Mouse (Mus musculus): ENCODE measurements around the gene Ugt1a8. TPM values are rescaled to one million over a fixed set of nuclear protein-coding genes. Genes with fewer than 3 reads are reported as not detected.
"Not testable (repeated sequence)": the region's sequence is repeated elsewhere in the genome, so short reads cannot be mapped to it uniquely, and the experiment has no call there.

The Ugt1a8 gene
- total RNA-seq, 2 experiments from 2014 or later: not detected

DNA sequence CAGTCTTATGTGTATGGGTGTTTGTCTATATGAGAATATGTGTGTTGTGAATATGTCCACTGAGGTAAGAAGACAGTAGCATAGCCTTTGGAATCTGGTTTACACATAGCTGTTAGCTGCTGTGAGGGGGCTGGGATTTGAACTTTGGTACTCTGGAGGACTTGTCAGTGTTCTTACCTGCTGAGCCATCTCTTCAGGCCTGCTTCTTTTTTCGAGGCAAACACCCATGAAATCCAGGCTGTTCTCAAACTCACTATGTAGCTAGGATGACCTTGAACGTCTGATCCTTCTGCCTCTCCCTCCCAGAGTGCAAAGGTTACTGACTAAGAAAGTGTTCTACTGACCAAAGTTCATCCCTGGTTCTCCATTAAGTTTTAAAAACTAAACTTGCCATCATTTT is 18.0 kb downstream of the Ugt1a8 start:
- DNase-seq (ENCODE audit: low spot score in 2 of 2): no peak

DNA sequence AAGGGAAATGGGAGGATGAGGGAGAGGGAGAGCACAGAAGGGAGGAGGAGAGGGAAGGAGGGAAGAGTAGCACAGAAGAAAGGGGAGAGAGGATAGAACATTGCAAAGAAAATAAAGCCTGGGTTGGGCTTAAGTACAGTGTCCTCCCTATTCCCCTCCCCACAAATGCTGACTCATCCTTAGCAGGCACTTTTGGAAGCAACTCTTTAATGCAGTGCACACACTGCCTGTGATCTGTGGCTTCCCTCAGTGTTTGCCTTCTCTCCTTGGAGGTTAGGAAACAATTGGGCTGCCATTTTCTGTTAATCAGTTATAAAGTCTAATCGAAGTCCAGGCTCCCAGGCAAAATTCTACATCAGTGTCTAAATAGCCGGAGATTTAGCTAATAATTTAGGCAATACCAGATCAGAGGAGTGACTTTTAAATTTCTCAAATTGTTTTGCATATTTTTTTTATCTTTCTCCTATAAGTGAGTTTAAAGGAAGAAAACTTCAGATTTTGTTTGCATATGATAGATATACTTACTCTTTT is 21.5 kb downstream of the Ugt1a8 start:
- not testable (repeated sequence) for DNase-seq (ENCODE audit: low spot score in 2 of 2)

GRCm38 (mm10) chr1:88109604-88110003 is 22.0 kb downstream of the Ugt1a8 start:
- DNase-seq (ENCODE audit: low spot score in 2 of 2): not testable (repeated sequence)

DNA sequence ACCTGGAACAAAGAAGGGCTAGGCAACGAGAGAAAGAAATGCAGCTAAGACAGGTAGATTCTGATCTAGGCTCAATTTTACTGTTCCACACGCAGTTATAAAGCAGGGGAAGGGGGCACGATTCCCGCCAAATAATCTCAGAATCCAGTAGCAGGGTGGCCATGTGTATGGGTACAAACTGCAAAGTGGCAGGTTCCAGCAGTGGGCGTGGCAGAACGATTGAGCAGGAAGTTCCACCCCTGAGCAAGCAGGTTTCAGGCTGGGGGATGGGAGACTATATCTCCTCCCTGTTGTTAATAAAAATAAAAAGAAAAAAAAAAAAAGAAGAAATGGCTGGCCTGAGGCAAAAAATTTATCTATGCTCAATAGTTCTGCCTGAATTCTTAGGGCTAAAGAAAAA is 25.2 kb downstream of the Ugt1a8 start:
- DNase-seq (ENCODE audit: low spot score in 2 of 2): not testable (repeated sequence)

DNA sequence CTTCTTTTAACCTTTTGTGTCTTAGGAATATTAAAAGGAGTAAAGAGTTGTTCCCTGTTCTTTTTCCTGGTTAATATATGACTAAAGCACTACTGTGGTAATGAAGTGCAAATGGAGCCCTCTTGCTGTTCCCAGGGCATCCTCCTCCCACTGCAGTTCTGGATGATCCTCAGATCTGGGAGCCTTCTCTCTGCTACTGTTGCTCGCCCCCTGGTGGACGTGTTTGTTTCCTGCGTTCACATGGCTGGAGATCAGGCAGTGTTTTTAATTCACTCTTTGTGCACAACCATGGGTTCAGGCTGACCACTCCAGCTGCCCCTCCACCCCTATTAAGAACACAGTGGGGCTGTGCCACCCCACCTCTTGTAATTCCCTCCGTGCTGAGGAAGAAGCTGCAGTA is 32.9 kb downstream of the Ugt1a8 start:
- DNase-seq (ENCODE audit: low spot score in 2 of 2): not testable (repeated sequence)

DNA sequence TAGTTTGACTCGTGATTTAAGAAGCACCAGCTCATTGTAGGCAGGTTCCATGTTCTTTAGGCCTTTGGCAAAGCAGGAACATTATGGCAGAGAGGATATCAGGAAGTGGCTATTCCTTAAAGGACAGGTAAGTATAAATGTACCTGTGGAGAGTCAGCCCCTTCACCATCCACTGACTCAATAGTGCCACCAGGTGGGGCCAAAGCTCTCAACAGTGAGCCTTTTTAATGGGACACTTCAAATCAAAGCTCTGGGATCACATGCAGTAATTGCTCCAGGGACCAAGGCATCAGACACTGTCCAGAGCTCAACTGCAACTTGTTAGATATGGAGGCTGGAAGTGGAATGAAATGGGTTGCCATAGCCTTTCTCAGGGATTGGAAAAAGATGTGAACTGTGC is 33.9 kb downstream of the Ugt1a8 start:
- DNase-seq (ENCODE audit: low spot score in 2 of 2): not testable (repeated sequence)

- DNase-seq (ENCODE audit: low spot score in 2 of 2): not testable (repeated sequence)
Observed at GRCm38 (mm10) chr1:88125827-88126360, 38.3 kb downstream of the Ugt1a8 start.

DNA sequence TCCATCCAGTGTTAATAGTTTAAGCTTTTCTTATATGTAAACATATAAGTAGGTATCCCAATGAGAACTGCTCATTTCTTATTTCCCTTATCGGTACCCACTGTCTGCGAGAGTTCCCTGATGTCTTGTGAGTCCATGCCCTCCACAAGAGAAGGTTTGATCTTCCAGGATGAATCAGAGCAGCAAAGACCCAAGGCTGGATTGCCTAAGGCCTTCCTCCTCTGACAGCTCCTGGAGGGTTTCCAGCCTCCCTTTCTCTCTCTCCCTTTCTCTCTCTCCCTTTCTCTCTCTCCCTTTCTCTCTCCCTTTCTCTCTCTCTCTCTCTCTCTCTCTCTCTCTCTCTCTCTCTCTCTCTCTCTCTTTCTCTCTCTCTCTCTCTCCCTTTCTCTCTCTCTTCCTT is 41.5 kb downstream of the Ugt1a8 start:
- DNase-seq (ENCODE audit: low spot score in 2 of 2): not testable (repeated sequence)

DNA sequence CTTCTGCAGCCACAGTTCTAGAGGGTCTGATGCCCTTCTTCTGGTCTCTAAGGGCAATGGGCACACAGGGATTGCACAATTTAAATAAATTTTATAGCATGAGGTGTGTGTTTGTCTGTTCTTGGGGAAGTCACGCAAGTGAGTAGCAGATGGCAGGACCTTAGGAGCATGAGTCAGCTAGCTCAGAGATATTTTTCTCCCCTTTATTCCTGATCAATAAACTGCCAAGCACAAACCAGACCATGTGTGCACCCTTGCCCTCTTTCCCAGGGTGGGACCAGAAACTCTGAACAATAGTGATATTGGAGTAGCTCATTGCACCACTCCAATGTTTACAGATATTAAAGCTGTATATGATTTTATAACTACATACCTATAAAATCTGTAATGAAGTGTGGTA is 42.6 kb downstream of the Ugt1a8 start:
- DNase-seq (ENCODE audit: low spot score in 2 of 2): not testable (repeated sequence)

GRCm38 (mm10) chr1:88133908-88134456 is 46.4 kb downstream of the Ugt1a8 start:
- DNase-seq (ENCODE audit: low spot score in 2 of 2): no peak

GRCm38 (mm10) chr1:88134457-88135011 is 46.9 kb downstream of the Ugt1a8 start, which contains the start of gene Ugt1a6a:
TSS of gene Ugt1a6a (plus strand) at chr1:88134809.
- not testable (repeated sequence) for DNase-seq (ENCODE audit: low spot score in 2 of 2)

- not testable (repeated sequence) for DNase-seq (ENCODE audit: low spot score in 2 of 2)
Observed at GRCm38 (mm10) chr1:88135229-88135904, 47.8 kb downstream of the Ugt1a8 start.

GRCm38 (mm10) chr1:88136646-88137045 is 49.0 kb downstream of the Ugt1a8 start:
- no peak for DNase-seq (ENCODE audit: low spot score in 2 of 2)

GRCm38 (mm10) chr1:88137264-88137663 is 49.7 kb downstream of the Ugt1a8 start:
- DNase-seq (ENCODE audit: low spot score in 2 of 2): no peak

DNA sequence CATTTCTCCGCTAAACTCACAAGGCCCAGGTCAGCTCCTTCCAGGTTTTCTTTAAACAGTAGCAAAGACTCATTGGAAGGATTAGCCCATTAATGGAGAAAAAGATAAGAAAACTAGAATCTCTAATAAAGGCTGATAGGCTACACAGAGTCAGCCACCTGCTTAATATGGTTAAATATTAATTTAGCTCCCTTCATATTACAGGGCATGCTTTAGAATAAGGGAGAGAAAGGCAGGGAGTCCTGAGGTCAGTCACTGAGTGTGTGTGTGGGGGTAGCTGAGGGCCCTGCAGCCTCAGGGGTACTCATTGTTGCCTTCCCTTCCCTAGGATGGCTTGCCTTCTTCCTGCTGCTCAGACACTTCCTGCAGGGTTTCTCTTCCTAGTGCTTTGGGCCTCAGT is 50.5 kb downstream of the Ugt1a8 start:
- DNase-seq (ENCODE audit: low spot score in 2 of 2): no peak

DNA sequence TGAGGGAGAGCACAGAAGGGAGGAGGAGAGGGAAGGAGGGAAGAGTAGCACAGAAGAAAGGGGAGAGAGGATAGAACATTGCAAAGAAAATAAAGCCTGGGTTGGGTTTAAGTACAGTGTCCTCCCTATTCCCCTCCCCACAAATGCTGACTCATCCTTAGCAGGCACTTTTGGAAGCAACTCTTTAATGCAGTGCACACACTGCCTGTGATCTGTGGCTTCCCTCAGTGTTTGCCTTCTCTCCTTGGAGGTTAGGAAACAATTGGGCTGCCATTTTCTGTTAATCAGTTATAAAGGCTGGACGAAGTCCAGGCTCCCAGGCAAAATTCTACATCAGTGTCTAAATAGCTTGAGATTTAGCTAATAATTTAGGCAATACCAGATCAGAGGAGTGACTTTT is 52.9 kb downstream of the Ugt1a8 start:
- DNase-seq (ENCODE audit: low spot score in 2 of 2): not testable (repeated sequence)

DNA sequence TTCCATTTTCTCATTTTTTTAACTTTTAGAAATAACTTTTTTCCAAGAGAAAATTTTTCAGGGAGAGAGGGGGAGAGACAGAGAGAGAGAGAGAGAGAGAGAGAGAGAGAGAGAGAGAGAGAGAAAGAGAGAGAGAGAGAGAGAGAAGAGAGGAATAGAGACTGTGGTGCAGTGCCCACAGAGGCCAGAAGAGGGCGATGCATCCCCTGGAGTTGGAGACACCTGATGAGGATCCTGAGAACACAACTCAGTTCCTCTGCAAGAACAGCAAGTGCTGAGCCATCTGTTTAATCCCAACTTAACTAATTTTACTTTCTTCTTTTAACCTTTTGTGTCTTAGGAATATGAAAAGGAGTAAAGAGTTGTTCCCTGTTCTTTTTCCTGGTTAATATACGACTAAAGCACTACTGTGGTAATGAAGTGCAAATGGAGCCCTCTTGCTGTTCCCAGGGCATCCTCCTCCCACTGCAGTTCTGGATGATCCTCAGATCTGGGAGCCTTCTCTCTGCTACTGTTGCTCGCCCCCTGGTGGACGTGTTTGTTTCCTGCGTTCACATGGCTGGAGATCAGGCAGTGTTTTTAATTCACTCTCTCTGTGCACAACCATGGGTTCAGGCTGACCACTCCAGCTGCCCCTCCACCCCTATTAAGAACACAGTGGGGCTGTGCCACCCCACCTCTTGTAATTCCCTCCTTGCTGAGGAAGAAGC is 56.5 kb downstream of the Ugt1a8 start:
- DNase-seq (ENCODE audit: low spot score in 2 of 2): not testable (repeated sequence)

DNA sequence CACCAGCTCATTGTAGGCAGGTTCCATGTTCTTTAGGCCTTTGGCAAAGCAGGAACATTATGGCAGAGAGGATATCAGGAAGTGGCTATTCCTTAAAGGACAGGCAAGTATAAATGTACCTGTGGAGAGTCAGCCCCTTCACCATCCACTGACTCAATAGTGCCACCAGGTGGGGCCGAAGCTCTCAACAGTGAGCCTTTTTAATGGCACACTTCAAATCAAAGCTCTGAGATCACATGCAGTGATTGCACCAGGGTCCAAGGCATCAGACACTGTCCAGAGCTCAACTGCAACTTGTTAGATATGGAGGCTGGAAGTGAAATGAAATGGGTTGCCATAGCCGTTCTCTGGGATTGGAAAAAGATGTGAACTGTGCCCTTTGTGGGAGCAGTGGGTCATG is 57.7 kb downstream of the Ugt1a8 start:
- not testable (repeated sequence) for DNase-seq (ENCODE audit: low spot score in 2 of 2)

DNA sequence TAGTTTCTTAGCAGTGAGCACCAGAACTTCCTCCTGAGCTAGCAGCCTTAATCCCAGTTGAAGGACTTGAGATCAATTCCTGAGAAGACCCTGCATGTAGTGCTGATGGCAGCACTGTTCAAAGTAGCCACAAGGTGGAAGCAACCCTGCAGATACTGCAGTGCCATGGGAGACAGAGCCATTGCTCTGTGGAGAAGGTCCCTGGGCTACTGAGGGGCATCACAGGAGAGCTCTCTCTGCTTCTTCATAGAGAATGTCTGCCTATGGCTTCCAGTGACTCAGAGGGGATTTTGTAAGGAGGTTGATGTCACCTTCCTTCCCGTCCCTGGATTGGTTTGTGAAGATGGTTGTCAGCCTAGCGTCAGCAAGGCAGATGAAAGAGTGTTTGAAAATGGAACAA is 62.5 kb downstream of the Ugt1a8 start:
- DNase-seq (ENCODE audit: low spot score in 2 of 2): not testable (repeated sequence)

DNA sequence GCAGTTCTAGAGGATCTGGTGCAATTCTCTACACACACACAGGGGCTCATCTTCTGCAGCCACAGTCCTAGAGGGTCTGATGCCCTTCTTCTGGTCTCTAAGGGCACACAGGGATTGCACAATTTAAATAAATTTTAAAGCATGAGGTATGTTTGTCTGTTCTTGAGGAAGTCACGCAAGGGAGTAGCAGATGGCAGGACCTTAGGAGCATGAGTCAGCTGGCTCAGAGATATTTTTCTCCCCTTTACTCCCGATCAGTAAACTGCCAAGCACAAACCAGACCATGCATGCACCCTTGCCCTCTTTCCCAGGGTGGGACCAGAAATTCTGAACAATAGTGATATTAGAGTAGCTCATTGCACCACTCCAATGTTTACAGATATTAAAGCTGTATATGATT is 70.8 kb downstream of the Ugt1a8 start:
- no peak for DNase-seq (ENCODE audit: low spot score in 2 of 2)

DNA sequence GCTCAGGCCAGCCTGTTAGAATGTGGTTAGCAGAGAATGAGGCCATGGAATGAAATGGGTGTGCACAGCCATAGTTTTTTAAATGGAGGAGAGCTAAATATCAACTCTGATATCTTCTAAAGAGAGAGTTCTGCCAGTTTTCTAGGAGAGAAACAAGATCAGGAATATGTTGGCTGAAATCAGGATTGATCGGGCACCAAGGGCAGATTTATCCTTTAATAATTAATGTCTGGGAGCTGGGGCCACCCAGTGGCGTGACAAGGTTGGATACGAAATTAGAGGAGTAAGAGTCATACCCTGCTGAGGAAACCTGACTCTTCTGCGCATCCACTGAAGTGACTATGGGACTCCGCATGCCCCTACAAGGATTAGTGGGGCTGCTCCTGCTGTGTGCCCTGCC is 78.1 kb downstream of the Ugt1a8 start, which contains the start of gene Ugt1a5:
Gene Ugt1a5 (plus strand): TSS at position 302 of the 400 bp plus-strand sequence.
- DNase-seq (ENCODE audit: low spot score in 2 of 2): no peak
